Comparison of ENCODE assay signal across 8 mouse cellular contexts in genomic region chr5:143818949-143819348, GRCm38 (mm10). TPM values are rescaled to one million over a fixed set of nuclear protein-coding genes. Genes with fewer than 3 reads are reported as not detected.
DNase-seq lines count a peak whose midpoint lies in the region; ATAC-seq lines count a peak whose summit lies in the region.

No protein-coding gene starts in this region.

- H3K9me3 ChIP-seq in kidney, embryonic 16.5 days (ENCODE audit: low read length) = no peaks in the 10 kb centered on the region
- H3K9me3 ChIP-seq in embryonic facial prominence, embryonic 14.5 days (ENCODE audit: control insufficient read depth, low read length) = no peaks in the 10 kb centered on the region
- no peaks in the 10 kb centered on the region for H3K9me3 ChIP-seq in liver, embryonic 11.5 days (ENCODE audit: control insufficient read depth, low read length)

- no peak for ATAC-seq in kidney, embryonic 16.5 days (ENCODE audit: low FRiP score, low TSS enrichment)
- ATAC-seq in embryonic facial prominence, embryonic 14.5 days (ENCODE audit: low read depth) = no peak
- peak; percentile 90 for ATAC-seq in liver, embryonic 11.5 days (replicated peaks; ENCODE audit: low FRiP score)

- H3K36me3 ChIP-seq in kidney, embryonic 16.5 days (ENCODE audit: insufficient read depth, low read length) = no peaks in the 10 kb centered on the region
- no peaks in the 10 kb centered on the region for H3K36me3 ChIP-seq in embryonic facial prominence, embryonic 14.5 days (ENCODE audit: control insufficient read depth, insufficient read depth, low read length)
- H3K36me3 ChIP-seq in liver, embryonic 11.5 days (ENCODE audit: control insufficient read depth, insufficient read depth, low read length) = no peaks in the 10 kb centered on the region

- peaks cover 11% of the 10 kb centered on the region for H3K4me1 ChIP-seq in kidney, embryonic 16.5 days (ENCODE audit: insufficient read depth, low read length)
- peaks cover 9% of the 10 kb centered on the region; the same call in 1 of the 2 replicates for H3K4me1 ChIP-seq in embryonic facial prominence, embryonic 14.5 days (ENCODE audit: control insufficient read depth, insufficient read depth, low read length)
- peaks cover 12% of the 10 kb centered on the region; the same call in 1 of the 2 replicates for H3K4me1 ChIP-seq in liver, embryonic 11.5 days (replicated peaks; ENCODE audit: control insufficient read depth, insufficient read depth, low read length)

- H3K4me2 ChIP-seq in kidney, embryonic 16.5 days (replicated peaks; ENCODE audit: low read depth, low read length) = peak overlapping the region; percentile 72
- peak overlapping the region; percentile 85 for H3K4me2 ChIP-seq in embryonic facial prominence, embryonic 14.5 days (ENCODE audit: low read depth, low read length)
- H3K4me2 ChIP-seq in liver, embryonic 11.5 days = peak overlapping the region; percentile 82

- no peaks in the 10 kb centered on the region for H3K27me3 ChIP-seq in kidney, embryonic 16.5 days (ENCODE audit: insufficient read depth, low read length)
- no peaks in the 10 kb centered on the region for H3K27me3 ChIP-seq in embryonic facial prominence, embryonic 14.5 days (replicated peaks; ENCODE audit: control insufficient read depth, insufficient read depth, low read length)
- H3K27me3 ChIP-seq in liver, embryonic 11.5 days (replicated peaks; ENCODE audit: control insufficient read depth, insufficient read depth, low read length) = no peaks in the 10 kb centered on the region

- no peak overlapping the region for H3K27ac ChIP-seq in kidney, embryonic 16.5 days (ENCODE audit: low read length)
- no peak overlapping the region for H3K27ac ChIP-seq in embryonic facial prominence, embryonic 14.5 days (replicated peaks; ENCODE audit: low read depth, low read length)
- peak overlapping the region; percentile 95 for H3K27ac ChIP-seq in liver, embryonic 11.5 days (ENCODE audit: low read depth, low read length)

- no peak for DNase-seq in kidney, postnatal 36 days
- no peak for DNase-seq in embryonic facial prominence, embryonic 14.5 days (ENCODE audit: low spot score)
- peak; percentile 68 for DNase-seq in liver, embryonic 11.5 days (ENCODE audit: low spot score)
- DNase-seq in spleen, postnatal 36 days (ENCODE audit: low spot score in 2 of 2) = peak; percentile 60 to 80
- no peak for DNase-seq in layer of hippocampus, adult 9-10 months (ENCODE audit: low spot score)
- no peak for DNase-seq in frontal cortex, postnatal 36 days (ENCODE audit: low spot score in 2 of 2)
- DNase-seq in frontal cortex, postnatal 10 days (ENCODE audit: low spot score in 2 of 2) = no peak

- no peak overlapping the region for H3K4me3 ChIP-seq in kidney, embryonic 16.5 days (ENCODE audit: low read length)
- H3K4me3 ChIP-seq in embryonic facial prominence, embryonic 14.5 days (ENCODE audit: low read depth, low read length) = peak overlapping the region; percentile 85
- H3K4me3 ChIP-seq in liver, embryonic 11.5 days (ENCODE audit: low read depth, low read length) = peak overlapping the region; percentile 96

- H3K9ac ChIP-seq in kidney, embryonic 16.5 days (replicated peaks; ENCODE audit: low read length) = no peak overlapping the region
- peak overlapping the region; percentile 83; the same call in 1 of the 2 replicates for H3K9ac ChIP-seq in embryonic facial prominence, embryonic 14.5 days (ENCODE audit: low read depth, low read length)
- H3K9ac ChIP-seq in liver, embryonic 11.5 days (ENCODE audit: low read depth, low read length) = peak overlapping the region; percentile 90

- WGBS in kidney, embryonic 16.5 days = 82% methylated on average over 13 of the region's 13 CpGs
- 84% methylated on average over 13 of the region's 13 CpGs for WGBS in embryonic facial prominence, embryonic 14.5 days
- WGBS in liver, embryonic 11.5 days = 34% methylated on average over 13 of the region's 13 CpGs

RNA-seq across cellular contexts. Expression of gene Eif2ak1, which starts 1.4 kb away (rescaled TPM):
- 41.5 and 44.3 TPM in 2 replicates for polyA plus RNA-seq in kidney, embryonic 16.5 days (2015; fragmentation: Nextera tagmentation; extraction: Ambion mirVana)
- 38.4 and 39.8 TPM in 2 replicates for polyA plus RNA-seq in embryonic facial prominence, embryonic 14.5 days (2014; fragmentation: Nextera tagmentation; extraction: Ambion mirVana)
- 82.6 and 83.6 TPM in 2 replicates for polyA plus RNA-seq in liver, embryonic 11.5 days (2014; fragmentation: Nextera tagmentation; extraction: Ambion mirVana)

Comparison
In these comparisons a context has a peak if more than half of its experiments do, and no peak if none do; other contexts are left out.
1. DNase-seq: peak in liver, embryonic 11.5 days (single experiment) and spleen, postnatal 36 days (2 of 2); none in kidney, postnatal 36 days (0 of 2), embryonic facial prominence, embryonic 14.5 days (single experiment), layer of hippocampus, adult 9-10 months (single experiment), frontal cortex, postnatal 36 days (0 of 2) and frontal cortex, postnatal 10 days (0 of 2).
2. Peak in every context shown above with its lines, with median percentiles within 50 percentile points of each other: H3K4me2 ChIP-seq.